Mouse (Mus musculus): ENCODE measurements around the gene Lrrc26.

Gene Lrrc26

GRCm38 (mm10) chr2:25266720-25267119, 23.0 kb upstream of the Lrrc26 start:
- DNase-seq (ENCODE audit: low spot score): no peak

GRCm38 (mm10) chr2:25267241-25267640, 22.5 kb upstream of the Lrrc26 start:
- DNase-seq (ENCODE audit: low spot score): no peak

GRCm38 (mm10) chr2:25267746-25268309, 21.9 kb upstream of the Lrrc26 start:
- no peak for DNase-seq (ENCODE audit: low spot score)

GRCm38 (mm10) chr2:25271827-25272511, 17.7 kb upstream of the Lrrc26 start, which contains the start of the genes Ssna1 and Anapc2:
Gene Ssna1, minus strand, starts transcription at chr2:25272438.
Gene Anapc2, plus strand, starts transcription at chr2:25272478.
- peak; percentile 100 for DNase-seq (ENCODE audit: low spot score)

- no peak for DNase-seq (ENCODE audit: low spot score)
Observed at GRCm38 (mm10) chr2:25272515-25272914, 17.2 kb upstream of the Lrrc26 start.

- DNase-seq (ENCODE audit: low spot score): no peak
Observed at GRCm38 (mm10) chr2:25273010-25273409, 16.7 kb upstream of the Lrrc26 start.

- DNase-seq (ENCODE audit: low spot score): peak; percentile 84
Observed at GRCm38 (mm10) chr2:25278928-25279882, 10.5 kb upstream of the Lrrc26 start.

GRCm38 (mm10) chr2:25285551-25285950, 4.2 kb upstream of the Lrrc26 start:
- DNase-seq (ENCODE audit: low spot score): no peak

GRCm38 (mm10) chr2:25286314-25286713, 3.4 kb upstream of the Lrrc26 start:
- DNase-seq (ENCODE audit: low spot score): no peak

- no peak for DNase-seq (ENCODE audit: low spot score)
Observed at GRCm38 (mm10) chr2:25286837-25287636, 2.7 kb upstream of the Lrrc26 start.

- DNase-seq (ENCODE audit: low spot score): no peak
Observed at GRCm38 (mm10) chr2:25287927-25288649, 1.6 kb upstream of the Lrrc26 start, which contains the start of gene Tmem210. Gene Tmem210, plus strand, starts transcription at chr2:25288145.

GRCm38 (mm10) chr2:25288734-25289345, 875 bp upstream of the Lrrc26 start:
- no peak for DNase-seq (ENCODE audit: low spot score)

GRCm38 (mm10) chr2:25290101-25290815, 543 bp downstream of the Lrrc26 start:
- no peak for DNase-seq (ENCODE audit: low spot score)

- no peak for DNase-seq (ENCODE audit: low spot score)
Observed at GRCm38 (mm10) chr2:25290816-25291130, 1.1 kb downstream of the Lrrc26 start.

GRCm38 (mm10) chr2:25291184-25292053, 1.7 kb downstream of the Lrrc26 start:
- no peak for DNase-seq (ENCODE audit: low spot score)

GRCm38 (mm10) chr2:25292054-25292544, 2.4 kb downstream of the Lrrc26 start:
- no peak for DNase-seq (ENCODE audit: low spot score)

- DNase-seq (ENCODE audit: low spot score): peak; percentile 77
Observed at GRCm38 (mm10) chr2:25292856-25293255, 3.1 kb downstream of the Lrrc26 start.

GRCm38 (mm10) chr2:25293706-25294105, 4.0 kb downstream of the Lrrc26 start:
- DNase-seq (ENCODE audit: low spot score): no peak

GRCm38 (mm10) chr2:25297093-25297492, 7.4 kb downstream of the Lrrc26 start:
- DNase-seq (ENCODE audit: low spot score): no peak

All from embryo, embryonic 10 days (tissue).